Mouse (Mus musculus) erythroid progenitor cell, adult 5-6 weeks (primary cell): ENCODE measurements around the gene Tgoln1. TPM values are rescaled to one million over a fixed set of nuclear protein-coding genes. Genes with fewer than 3 reads are reported as not detected.

Experiments
- ATAC-seq: replicated peaks from 2 replicates; pipeline ENCODE4 v1.8.0; 2016; ENCODE audit warnings: moderate number of reproducible peaks, mild to moderate bottlenecking, moderate TSS enrichment, inconsistent platforms; ENCODE audit not compliant: poor library complexity, low FRiP score, severe bottlenecking
- total RNA-seq, 2 experiments: library from RNA; stranded (forward) in 1 of 2; stranded (reverse) in 1 of 2; fragments of 150-400 nt in 1 of 2; fragments of 186-747, 209-891 nt in 1 of 2; gene quantifications; 2 replicates each; pipeline versions ENCODE4 v1.2.3 to v1.2.4; 2015 to 2017; ENCODE audit warnings: low replicate concordance in 2 of 2

Tgoln1 gene
- total RNA-seq, 2 experiments from 2014 or later: 14.7 to 21.9 TPM

DNA sequence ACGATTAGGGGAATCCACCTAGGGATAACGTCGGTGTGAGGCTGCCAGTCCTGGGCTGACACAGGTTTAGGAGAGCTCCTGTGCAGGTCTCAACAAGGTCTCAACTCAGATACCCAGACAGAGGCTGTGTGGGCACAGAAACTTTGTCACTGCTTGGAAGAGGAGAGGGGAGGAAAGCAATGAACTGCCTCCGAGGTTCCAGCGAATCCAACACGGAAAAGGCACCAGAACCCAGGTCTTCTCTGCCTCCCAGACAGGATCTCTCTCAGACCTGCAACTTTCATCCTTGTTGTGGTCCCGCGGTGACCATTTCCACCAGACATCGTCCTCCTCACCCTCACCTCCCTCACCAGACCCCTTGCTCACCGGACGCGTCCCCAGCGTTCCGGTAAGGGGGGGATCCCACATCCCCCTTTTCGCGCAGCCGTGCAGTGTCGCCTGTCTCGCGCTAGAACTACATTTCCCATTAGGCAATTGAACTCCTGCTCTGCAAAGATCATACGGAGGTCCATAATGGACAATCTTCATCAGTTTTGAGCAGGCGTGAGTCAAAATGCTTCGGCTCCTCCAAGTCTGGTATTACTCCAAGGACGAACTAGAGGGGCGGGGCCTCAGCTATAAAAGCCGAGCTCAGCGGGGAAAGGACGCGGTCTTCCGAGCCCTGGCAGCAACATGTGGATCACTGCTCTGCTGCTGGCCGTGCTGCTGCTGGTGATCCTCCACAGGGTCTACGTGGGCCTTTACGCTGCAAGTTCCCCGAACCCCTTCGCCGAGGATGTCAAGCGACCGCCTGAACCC, 18.6 kb downstream of the Tgoln1 start, which contains the start of the genes Elmod3 and Retsat:
Elmod3 (minus strand) TSS at position 458 of the 798 bp plus-strand sequence.
Retsat (plus strand) TSS at position 520 of the 798 bp plus-strand sequence.
- ATAC-seq: peak; percentile 81

DNA sequence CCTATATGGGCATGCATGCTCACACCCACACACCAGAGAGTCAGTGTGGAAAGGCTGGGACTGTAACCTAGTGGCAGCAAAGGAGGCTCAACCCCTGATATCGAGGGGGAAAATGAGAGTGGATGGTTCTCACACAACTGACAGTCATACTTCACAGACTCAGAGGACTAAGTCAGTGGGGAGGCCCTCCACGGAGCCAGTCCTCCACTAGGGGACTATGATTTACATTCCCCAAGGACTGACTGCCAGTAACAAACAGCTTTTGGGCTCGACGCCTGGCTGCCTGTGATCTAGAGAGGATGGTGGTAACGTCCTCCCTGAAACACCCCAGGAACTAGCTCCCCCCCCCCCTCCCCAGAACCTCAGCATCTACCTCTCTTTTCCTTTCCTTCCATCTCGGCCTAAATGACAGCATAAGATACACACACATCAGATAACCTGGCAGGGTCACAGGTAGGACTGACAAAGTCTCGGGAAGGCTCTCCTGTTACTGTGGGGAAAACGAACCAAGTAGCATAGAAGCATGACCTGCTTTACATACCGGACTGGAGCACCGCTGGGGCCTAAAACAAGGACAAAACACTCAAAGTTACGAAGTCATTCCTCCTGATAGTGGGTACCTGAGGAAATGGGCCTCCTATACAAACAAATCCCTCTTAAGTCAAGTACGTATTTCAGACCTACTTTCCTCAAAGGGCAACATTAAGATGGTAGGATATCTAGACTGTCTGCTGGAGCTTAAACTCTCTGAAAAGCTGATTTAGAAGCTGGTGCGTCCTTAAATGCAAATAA, 19.5 kb downstream of the Tgoln1 start:
- 0 out of 2 replicates have a peak, but pooled peaks have one; percentile 2 for ATAC-seq

DNA sequence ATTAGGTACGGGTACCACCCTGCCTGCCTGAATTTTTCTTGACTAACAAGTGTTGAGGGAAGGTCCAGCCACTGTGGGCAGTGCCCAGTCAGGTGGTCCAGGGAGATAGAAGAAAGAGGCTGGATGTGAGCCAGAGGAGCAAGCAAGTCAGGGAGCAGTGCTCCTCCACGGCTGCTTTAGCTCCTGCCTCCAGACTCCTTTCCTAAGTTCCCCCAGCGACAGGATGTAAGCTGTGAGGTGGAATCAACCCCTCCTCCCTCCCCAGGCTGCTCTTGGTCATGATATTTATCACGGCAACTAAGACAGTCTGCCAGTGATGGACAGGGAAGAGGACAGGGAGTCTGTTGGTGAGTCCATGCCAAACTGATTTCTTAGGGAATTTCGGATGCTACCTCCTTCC, 22.9 kb downstream of the Tgoln1 start:
- ATAC-seq: no peak

DNA sequence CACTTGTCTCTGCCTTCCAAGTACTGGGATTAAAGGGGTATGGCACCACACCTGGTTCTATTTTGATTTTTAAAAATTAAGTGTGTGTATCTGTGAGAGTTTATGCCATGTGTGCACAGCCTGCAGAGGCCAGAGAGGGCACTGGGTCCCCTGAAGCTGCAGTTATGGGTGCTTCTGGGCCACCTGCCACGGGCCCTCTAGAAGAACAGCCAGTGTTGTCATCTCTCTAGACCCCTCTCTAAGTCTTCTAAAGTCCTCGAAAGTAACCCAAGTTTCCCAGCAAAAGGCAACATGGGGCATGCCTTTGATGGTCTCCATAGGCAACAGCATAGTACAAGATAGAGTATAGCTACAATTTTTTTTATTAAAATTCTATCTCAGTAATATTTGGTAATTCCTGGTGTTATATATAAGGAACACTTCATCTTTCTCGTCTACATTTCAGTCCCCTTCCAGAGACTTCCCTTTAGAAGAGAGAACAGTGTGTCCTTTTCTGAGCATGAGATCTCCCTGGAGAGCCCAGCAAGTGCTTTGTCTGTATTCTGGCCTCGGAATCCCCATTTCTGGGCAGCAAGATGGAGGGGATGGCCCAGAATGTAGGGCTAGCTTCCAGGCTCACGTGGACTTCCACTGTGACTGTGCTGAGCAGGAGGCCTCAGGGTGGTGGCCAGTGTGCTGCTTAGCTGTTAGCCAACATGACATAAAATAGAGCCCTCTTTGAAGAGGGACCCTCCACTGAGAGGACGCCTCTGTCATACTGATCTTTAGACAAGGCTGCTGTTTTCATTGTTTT, 23.6 kb downstream of the Tgoln1 start:
- no peak for ATAC-seq

DNA sequence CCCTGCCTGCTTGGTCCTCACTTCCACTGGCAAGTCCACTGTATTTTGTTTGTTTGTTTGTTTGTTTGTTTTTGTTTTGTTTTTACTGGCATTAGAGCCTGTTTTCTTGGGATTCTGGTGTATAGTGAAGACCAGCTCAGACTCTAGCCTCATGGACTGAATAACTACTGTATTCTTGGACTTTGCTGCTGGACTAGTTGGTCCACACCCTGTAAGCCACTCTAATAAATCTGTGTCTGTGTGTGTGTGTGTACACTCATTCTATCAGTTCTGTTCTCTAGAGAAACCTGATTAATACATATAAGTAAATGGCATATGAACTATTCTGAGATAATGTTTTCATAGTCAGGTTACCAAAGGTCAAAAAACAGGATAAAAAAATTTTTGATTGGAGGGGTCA, 26.7 kb downstream of the Tgoln1 start:
- ATAC-seq: no peak

DNA sequence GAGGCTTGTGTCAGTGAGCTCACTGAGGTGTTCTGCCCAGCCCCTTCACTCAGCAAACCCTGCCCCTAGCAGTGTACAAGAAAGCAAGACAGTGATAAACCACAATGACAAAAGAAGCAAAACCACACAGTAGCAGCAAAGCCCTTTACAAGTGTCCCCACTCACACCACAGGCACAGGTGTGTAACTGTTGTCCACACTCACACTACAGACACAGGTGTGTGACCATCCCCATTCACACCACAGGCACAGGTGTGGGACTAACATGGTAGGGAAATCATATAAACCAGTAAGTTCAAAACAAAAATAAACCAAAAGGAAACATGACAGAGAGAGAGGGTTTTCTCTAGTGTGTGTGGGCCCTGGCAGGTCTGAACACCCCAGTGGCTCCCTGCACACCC, 28.5 kb downstream of the Tgoln1 start:
- ATAC-seq: no peak

DNA sequence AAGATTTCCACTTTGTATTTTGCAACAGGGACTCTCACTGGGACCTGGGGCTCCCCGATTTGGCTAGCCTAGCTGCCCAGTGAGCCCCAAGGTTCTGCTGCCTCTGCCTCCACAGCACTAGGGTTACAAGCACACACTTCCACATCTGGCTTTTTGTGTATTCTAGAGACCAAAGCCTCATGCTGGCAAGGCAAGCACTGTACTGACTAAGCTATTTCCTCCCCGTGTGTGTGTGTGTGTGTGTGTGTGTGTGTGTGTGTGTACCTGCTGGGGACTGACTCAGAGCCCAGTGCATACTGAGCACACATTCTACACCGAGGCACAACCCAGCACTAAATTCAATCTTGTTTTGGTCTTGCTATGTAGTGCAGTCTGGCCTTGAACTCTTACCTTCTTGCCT, 30.1 kb downstream of the Tgoln1 start:
- ATAC-seq: no peak

DNA sequence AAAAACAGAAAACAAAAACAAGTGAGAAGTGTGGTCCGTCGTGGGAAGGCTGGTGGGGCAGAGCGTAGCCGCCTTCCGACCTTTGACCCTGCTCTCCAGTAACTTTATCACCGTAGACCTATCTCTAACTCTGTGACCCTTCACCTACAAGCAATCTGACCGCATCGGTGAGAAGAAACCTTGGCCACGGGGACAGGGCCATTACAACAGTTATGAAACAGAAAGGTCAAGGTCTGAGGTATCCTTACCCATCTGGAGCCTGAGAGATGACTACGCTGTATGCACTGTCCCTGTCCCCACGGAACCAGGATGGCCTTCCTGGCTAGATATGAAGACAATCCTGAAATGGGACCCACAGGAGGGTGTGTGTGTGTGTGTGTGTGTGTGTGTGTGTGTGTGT, 32.6 kb downstream of the Tgoln1 start:
- no peak for ATAC-seq

DNA sequence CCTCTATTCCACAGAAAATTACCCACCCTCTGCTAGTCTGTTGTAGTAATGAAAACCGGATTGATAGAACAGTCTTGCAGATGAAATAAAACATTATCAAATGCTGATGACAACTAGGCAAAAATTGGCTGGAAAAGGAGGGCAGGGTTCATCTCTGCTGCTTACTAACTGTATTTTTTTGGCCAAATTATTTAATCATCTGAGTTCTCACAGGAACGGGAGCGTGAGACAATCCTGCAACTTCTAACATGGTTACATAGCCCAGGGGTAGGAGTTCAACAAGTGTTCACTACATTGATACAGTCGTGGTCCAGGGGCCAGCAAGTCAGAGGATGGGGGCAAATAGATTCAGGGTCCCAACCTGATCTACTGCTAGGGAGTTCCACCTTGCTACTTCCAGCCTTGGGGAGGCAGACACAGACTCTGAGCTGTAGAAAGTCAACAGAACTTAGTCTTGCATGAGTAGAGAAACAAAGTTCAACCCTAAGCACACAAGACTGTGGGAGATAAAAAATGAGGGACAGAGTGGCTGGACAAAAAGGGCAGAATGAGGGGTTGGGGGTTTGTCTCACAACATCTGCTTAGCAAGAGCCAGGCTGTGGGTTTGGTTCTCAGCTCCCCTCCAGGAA, 33.5 kb downstream of the Tgoln1 start:
- no peak for ATAC-seq

DNA sequence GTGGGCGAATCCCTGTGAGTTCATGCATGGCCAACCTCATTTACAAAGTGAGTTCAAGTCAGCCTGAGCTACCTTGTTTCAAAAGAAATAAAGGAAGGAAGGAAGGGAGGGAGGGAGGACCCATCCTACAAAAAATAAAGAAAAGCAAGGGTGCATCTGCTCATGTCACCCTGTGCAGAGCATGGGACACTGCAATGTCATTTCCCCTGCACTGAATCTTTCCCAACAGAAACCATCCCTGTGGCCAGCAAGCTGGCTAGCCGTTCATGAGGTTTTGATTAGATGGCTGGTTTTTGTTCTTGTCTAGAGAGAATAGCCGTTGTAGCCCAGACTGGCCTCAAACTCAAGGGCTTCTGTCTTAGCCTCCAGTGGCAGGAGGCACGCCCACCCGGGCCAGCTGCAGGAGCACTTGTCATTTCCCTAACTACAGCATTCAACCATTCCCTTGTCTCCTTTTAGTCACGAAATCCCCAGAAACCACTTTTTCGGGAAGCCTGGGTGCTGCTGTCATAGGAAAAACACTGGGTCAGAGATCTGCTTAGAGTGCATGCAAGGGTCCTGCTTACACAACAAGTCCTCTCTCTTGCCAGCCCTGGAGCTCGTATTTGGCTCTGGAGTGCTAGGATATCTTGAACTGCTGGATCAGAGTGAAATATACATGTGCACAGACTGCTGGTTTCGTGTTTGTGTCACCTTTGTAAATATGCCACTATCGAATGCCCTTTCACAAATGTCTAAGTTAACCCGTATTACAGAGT, 35.0 kb downstream of the Tgoln1 start:
- ATAC-seq: no peak

DNA sequence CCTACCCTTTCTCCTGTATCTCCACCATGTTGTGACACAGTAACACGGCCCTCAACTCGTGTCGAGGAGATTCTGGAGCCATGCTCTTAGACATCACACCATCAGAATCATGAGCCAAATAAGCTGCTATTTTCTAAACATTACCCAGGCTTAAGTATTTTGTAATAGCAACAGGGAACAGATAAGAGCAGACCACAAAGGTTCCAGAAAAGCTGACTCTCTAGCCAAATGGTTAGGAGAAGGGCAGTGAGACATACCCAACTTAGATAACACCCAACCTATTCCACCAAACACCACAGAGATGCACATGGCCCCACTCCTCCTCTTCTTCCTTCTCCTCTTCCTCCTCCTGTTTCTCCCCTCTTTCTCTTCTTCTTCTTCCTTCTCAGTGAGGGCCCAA, 40.8 kb downstream of the Tgoln1 start:
- ATAC-seq: no peak

DNA sequence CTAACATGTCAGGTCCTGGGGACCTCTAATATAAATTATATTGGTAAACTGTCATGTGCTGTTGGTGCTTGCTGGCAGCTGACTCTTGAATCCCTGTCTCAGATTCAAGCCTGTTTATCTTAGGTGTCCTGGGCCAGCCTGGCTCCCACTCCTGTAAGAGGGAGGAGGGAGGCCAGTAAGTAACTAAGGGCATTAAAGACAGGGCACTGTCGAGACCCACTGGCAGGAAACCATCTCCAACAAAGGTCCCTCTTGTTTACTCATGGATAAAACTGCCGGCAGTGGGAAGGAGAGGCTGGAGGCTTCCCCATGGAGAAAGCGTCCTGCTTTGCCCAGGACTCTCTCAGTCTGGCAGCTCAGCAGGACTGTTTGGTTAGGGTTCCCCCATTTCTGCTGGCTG, 45.0 kb downstream of the Tgoln1 start:
- ATAC-seq: no peak

DNA sequence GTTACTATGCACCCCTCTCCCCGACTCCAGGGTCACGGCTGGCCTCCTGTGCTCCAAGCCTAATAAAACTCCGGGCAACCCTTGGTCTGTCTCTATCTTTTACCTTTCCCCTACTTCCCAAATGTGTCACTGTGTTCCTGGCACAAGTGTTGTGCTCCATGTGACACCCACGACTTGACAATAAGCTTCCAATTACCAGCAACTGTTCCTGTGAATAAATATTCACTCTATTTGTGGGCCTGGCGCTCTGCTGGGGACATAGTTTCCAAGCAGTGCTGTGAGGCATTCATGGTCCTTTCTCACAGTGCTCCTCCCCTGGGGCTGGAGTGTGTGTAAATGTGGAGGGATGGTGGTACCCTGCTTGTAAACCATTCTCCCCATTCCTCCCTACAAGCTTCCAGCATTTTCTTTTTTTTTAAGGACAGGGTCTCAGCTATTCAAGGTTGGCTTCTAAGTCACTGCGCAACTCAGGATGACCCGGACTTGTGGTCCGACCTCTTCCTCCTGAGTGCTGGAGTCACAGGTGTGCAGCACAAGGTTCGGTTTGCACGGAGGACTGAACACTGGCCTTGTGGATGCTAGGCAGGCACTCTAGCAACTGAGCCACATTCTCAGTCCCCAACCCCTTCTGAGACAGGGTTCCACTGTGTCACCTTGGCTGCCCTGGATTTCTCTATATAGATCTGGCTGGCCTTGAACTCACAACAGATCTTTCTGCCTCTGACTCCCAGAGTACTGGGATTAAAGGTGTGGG, 46.0 kb downstream of the Tgoln1 start:
- ATAC-seq: no peak

DNA sequence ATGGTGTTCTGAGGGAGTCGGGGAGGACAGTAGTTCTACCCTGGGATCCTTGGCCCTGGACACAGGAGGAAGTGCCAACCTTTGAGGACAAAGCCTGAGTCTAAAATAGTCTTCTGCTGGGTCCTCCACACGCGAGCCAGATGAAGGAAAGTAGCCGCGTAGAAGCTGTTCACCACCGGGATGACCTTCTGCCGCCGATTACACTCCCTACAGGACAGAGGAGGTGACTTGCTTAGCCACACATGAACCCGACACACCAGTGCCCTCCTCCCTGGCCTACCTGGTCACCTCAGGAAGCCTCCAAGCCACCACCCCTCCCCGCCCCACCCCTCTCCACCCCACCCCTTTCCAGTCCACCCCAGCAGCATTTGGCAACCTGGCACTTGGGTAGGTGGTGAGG, 48.1 kb downstream of the Tgoln1 start:
- no peak for ATAC-seq

DNA sequence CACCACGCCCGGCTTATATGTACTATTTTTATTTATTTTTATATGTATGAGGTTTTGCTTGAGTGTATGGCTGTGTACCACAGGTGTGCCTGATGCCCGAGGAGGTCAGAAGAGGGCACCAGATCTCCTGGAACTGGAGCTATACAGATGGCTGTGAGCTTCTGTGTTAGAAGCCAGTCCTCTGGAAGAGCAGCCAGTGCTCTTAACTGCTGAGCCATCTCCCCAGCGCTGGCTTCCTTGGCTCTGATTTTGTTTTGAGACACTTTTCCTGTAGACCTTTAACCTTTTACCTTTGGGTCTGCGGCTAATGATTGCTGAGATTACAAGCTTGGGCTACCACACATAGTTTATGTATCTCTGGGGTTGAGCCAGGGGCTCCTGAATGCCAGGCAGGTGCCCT, 49.3 kb downstream of the Tgoln1 start:
- ATAC-seq: no peak

DNA sequence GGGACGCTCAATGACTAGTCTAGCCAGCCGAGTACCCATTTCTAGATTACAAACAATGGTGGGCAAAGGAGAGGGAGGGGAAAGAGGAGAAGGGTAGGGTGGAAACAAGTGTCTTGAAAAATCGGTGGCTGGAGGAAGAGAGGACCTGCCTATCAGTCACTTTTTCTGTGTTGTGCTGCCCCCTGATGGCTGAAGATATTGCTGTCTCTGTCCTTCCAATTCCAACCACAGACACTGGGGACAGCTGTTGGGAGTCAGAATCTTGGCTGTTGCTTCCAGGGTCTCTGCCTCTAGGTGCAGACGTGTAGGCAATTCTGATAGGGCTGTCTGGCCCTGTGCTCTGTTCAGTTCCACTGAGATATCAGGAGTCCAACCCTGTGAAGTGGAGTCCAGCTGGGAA, 50.8 kb downstream of the Tgoln1 start:
- ATAC-seq: peak; percentile 77; the same call in 1 of the 2 replicates

DNA sequence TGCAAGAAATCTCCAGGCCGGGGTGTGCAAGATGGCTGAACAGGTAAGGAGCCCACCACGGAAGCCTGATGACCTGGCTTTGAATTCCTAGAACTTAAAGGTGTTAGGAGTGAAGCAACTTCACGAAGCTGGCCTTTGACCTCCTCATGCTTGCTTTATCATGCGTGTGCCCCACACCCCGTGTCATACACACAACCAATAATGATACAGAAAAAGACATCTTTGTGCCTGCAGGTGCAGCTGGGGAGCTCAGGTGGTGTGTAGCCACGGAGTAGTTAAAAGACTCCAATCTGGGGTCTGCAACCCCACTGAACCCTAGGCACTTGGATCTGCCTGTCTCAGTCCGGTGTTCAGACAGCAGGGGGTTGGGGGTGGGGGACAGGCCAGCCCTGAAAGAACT, 51.3 kb downstream of the Tgoln1 start:
- ATAC-seq: no peak

DNA sequence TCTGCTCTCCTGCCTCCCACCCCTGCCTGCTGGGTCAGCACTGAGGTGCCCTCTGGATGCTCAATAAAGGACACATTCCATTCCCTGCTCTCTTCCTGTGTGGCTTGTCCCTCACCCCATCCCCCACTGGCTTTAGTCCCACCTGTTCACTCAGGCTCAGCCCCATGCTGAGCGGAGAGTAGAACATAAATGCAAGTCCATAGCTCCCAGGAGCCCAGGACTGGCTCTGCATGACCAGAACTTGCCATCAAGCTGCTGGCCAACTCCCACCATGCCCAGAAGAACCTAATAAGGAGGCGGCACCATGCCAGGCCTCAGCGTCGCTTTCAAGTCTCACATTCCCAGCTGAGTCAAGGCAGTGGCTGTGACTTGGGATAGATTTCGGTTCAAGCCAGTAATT, 53.9 kb downstream of the Tgoln1 start:
- ATAC-seq: no peak
